Mouse (Mus musculus) kidney, postnatal 25 days (tissue): ENCODE measurements around the gene Cpt1a.

Experiments used
- DNase-seq, 2 experiments: peaks; one replicate each; pipeline ENCODE4 v3.0.0; 2021; ENCODE audit warnings: mixed read lengths in 2 of 2

The Cpt1a gene

GRCm38 (mm10) chr19:3322261-3322969, at the start of gene Cpt1a:
Gene Cpt1a, plus strand, starts transcription at chr19:3322334.
- peak; percentile 56 to 78 for DNase-seq

- no peak for DNase-seq
Observed at GRCm38 (mm10) chr19:3273331-3273730, 48.8 kb upstream of the Cpt1a start.

- DNase-seq: peak in 1 of 2 experiments; percentile 17
Observed at GRCm38 (mm10) chr19:3275744-3276365, 46.3 kb upstream of the Cpt1a start.

GRCm38 (mm10) chr19:3281886-3282285, 40.2 kb upstream of the Cpt1a start:
- peak in 1 of 2 experiments; percentile 10 for DNase-seq

GRCm38 (mm10) chr19:3282572-3283467, 39.3 kb upstream of the Cpt1a start, which contains the start of the genes Mrpl21 and Ighmbp2:
Gene Mrpl21, plus strand, starts transcription at chr19:3282901.
Gene Ighmbp2, minus strand, starts transcription at chr19:3283017.
- peak; percentile 91 to 94 for DNase-seq

GRCm38 (mm10) chr19:3289006-3289405, 33.1 kb upstream of the Cpt1a start:
- DNase-seq: no peak

GRCm38 (mm10) chr19:3292028-3292427, 30.1 kb upstream of the Cpt1a start:
- peak; percentile 72 to 77 for DNase-seq

- no peak for DNase-seq
Observed at GRCm38 (mm10) chr19:3292993-3293392, 29.1 kb upstream of the Cpt1a start.

GRCm38 (mm10) chr19:3295245-3295644, 26.9 kb upstream of the Cpt1a start:
- DNase-seq: no peak

GRCm38 (mm10) chr19:3297034-3297433, 25.1 kb upstream of the Cpt1a start:
- DNase-seq: no peak

GRCm38 (mm10) chr19:3297775-3298174, 24.4 kb upstream of the Cpt1a start:
- peak in 1 of 2 experiments; percentile 32 for DNase-seq

- no peak for DNase-seq
Observed at GRCm38 (mm10) chr19:3304017-3304416, 18.1 kb upstream of the Cpt1a start.

- no peak for DNase-seq
Observed at GRCm38 (mm10) chr19:3307175-3307949, 14.8 kb upstream of the Cpt1a start.

- no peak for DNase-seq
Observed at GRCm38 (mm10) chr19:3319341-3319740, 2.8 kb upstream of the Cpt1a start.

GRCm38 (mm10) chr19:3320086-3320485, 2.0 kb upstream of the Cpt1a start:
- no peak for DNase-seq

GRCm38 (mm10) chr19:3320801-3321200, 1.3 kb upstream of the Cpt1a start:
- DNase-seq: no peak

- DNase-seq: peak; percentile 90 to 96
Observed at GRCm38 (mm10) chr19:3321617-3322016, 517 bp upstream of the Cpt1a start.

- peak; percentile 92 to 97 for DNase-seq
Observed at GRCm38 (mm10) chr19:3323201-3323621, 1.1 kb downstream of the Cpt1a start.

- peak; percentile 93 to 96 for DNase-seq
Observed at GRCm38 (mm10) chr19:3323753-3324270, 1.7 kb downstream of the Cpt1a start.

GRCm38 (mm10) chr19:3324271-3324811, 2.2 kb downstream of the Cpt1a start:
- DNase-seq: peak in 1 of 2 experiments; percentile 48

- DNase-seq: peak; percentile 97
Observed at GRCm38 (mm10) chr19:3324931-3325711, 3.0 kb downstream of the Cpt1a start.
